In genomic region chr17:32121833-32122586, GRCm38 (mm10) we compare ENCODE assay signal across 13 mouse cellular contexts. TPM values are rescaled to one million over a fixed set of nuclear protein-coding genes. Genes with fewer than 3 reads are reported as not detected.
DNase-seq lines count a peak whose midpoint lies in the region; ATAC-seq and TF ChIP-seq lines count a peak whose summit lies in the region.
"Had no signal": no experiment of that assay in that cellular context is flagged by ENCODE, and none has a peak within 500 bp of the region (broad histone marks: within the 10 kb centered on the region; RNA-seq: fewer than 3 reads in every experiment).

No protein-coding gene starts in this region.

- peaks cover 27% of the 10 kb centered on the region for H3K4me1 ChIP-seq in lung, embryonic 15.5 days
- peaks cover 7% of the 10 kb centered on the region; the same call in 1 of the 2 replicates for H3K4me1 ChIP-seq in lung, postnatal 0 days (ENCODE audit: insufficient read depth, low read depth, low read length)
- H3K4me1 ChIP-seq in heart, embryonic 12.5 days (replicated peaks) = peaks cover 33% of the 10 kb centered on the region
- peaks cover 4% of the 10 kb centered on the region; the same call in 1 of the 2 replicates for H3K4me1 ChIP-seq in stomach, postnatal 0 days (replicated peaks; ENCODE audit: control insufficient read depth, insufficient read depth)

- H3K27me3 ChIP-seq in lung, embryonic 15.5 days = no peaks in the 10 kb centered on the region
- H3K27me3 ChIP-seq in lung, postnatal 0 days (replicated peaks; ENCODE audit: insufficient read depth, low read length) = no peaks in the 10 kb centered on the region
- 0 out of 2 replicates have a peak, but pooled peaks cover 2% of the 10 kb centered on the region for H3K27me3 ChIP-seq in heart, embryonic 12.5 days (replicated peaks)
- H3K27me3 ChIP-seq in stomach, postnatal 0 days (ENCODE audit: control insufficient read depth, insufficient read depth, low read length) = no peaks in the 10 kb centered on the region
- H3K27me3 ChIP-seq: midbrain, embryonic 15.5 days had no signal

- H3K9ac ChIP-seq in lung, embryonic 15.5 days = no peak overlapping the region
- no peak overlapping the region for H3K9ac ChIP-seq in lung, postnatal 0 days (replicated peaks; ENCODE audit: low read depth)
- H3K9ac ChIP-seq in heart, embryonic 12.5 days = peak overlapping the region; percentile 19; the same call in 1 of the 2 replicates
- H3K9ac ChIP-seq in stomach, postnatal 0 days (ENCODE audit: low read length) = no peak overlapping the region
- H3K9ac ChIP-seq: midbrain, embryonic 15.5 days had no signal

- peak; percentile 11 for DNase-seq in cerebellum, adult 11-12 months
- no peak for DNase-seq in cerebellum, adult 9-10 months
- DNase-seq in lung, postnatal 0 days (ENCODE audit: low spot score) = no peak
- DNase-seq in stomach, postnatal 0 days (ENCODE audit: low spot score) = peak; percentile 66
- DNase-seq in ovary, postnatal 10 days (ENCODE audit: low spot score) = no peak
- DNase-seq in embryo, embryonic 10 days (ENCODE audit: low spot score) = no peak
- DNase-seq: layer of hippocampus, adult 9-11 months; lung, adult 2 months; thymus, postnatal 36 days had no signal

- H3K36me3 ChIP-seq in lung, embryonic 15.5 days = peaks cover 36% of the 10 kb centered on the region
- no peaks in the 10 kb centered on the region for H3K36me3 ChIP-seq in lung, postnatal 0 days (ENCODE audit: insufficient read depth, low read length)
- H3K36me3 ChIP-seq in heart, embryonic 12.5 days = peaks cover 34% of the 10 kb centered on the region
- H3K36me3 ChIP-seq in stomach, postnatal 0 days (ENCODE audit: control insufficient read depth, insufficient read depth, low read length) = peaks cover 5% of the 10 kb centered on the region; the same call in 1 of the 2 replicates
- H3K36me3 ChIP-seq: midbrain, embryonic 15.5 days had no signal

- 0 out of 2 replicates have a peak, but pooled peaks have one; percentile 8 for ATAC-seq in lung, embryonic 15.5 days (ENCODE audit: borderline replicate concordance, extremely low read depth, low FRiP score, low TSS enrichment)
- no peak; the same call in 1 of the 2 replicates for ATAC-seq in lung, postnatal 0 days
- ATAC-seq in heart, embryonic 12.5 days (ENCODE audit: insufficient number of reproducible peaks, low FRiP score) = 0 out of 2 replicates have a peak, but pooled peaks have one; percentile 46
- ATAC-seq in stomach, postnatal 0 days (ENCODE audit: low FRiP score, low TSS enrichment) = peak; percentile 61
- ATAC-seq: hindbrain, postnatal 0 days; midbrain, embryonic 15.5 days had no signal

- no peak for TF ChIP-seq CTCF in lung, postnatal 0 days (IDR thresholded peaks at IDR 0.05)
- TF ChIP-seq CTCF in stomach, postnatal 0 days (IDR thresholded peaks at IDR 0.05; ENCODE audit: low read depth) = no peak

- H3K4me2 ChIP-seq in lung, embryonic 15.5 days = no peak overlapping the region
- H3K4me2 ChIP-seq in lung, postnatal 0 days (replicated peaks; ENCODE audit: low read depth, low read length) = no peak overlapping the region
- H3K4me2 ChIP-seq in heart, embryonic 12.5 days = no peak overlapping the region
- H3K4me2 ChIP-seq in stomach, postnatal 0 days (replicated peaks; ENCODE audit: low read depth) = no peak overlapping the region
- H3K4me2 ChIP-seq: midbrain, embryonic 15.5 days had no signal

- no peaks in the 10 kb centered on the region for H3K9me3 ChIP-seq in lung, embryonic 15.5 days
- no peaks in the 10 kb centered on the region for H3K9me3 ChIP-seq in lung, postnatal 0 days (ENCODE audit: low read length)
- H3K9me3 ChIP-seq in heart, embryonic 12.5 days (replicated peaks) = no peaks in the 10 kb centered on the region
- H3K9me3 ChIP-seq in stomach, postnatal 0 days (ENCODE audit: control insufficient read depth, low read length) = no peaks in the 10 kb centered on the region
- H3K9me3 ChIP-seq: midbrain, embryonic 15.5 days had no signal

- TF ChIP-seq EP300 in lung, postnatal 0 days (IDR thresholded peaks at IDR 0.05) = no peak
- TF ChIP-seq EP300 in stomach, postnatal 0 days (optimal IDR thresholded peaks at IDR 0.05) = no peak

- no peak overlapping the region for H3K4me3 ChIP-seq in lung, embryonic 15.5 days
- no peak overlapping the region for H3K4me3 ChIP-seq in lung, postnatal 0 days (ENCODE audit: low read depth, low read length)
- H3K4me3 ChIP-seq in heart, embryonic 12.5 days = no peak overlapping the region
- H3K4me3 ChIP-seq in stomach, postnatal 0 days (ENCODE audit: low read depth, low read length) = no peak overlapping the region
- H3K4me3 ChIP-seq: midbrain, embryonic 15.5 days had no signal

- H3K27ac ChIP-seq in lung, embryonic 15.5 days = no peak overlapping the region
- no peak overlapping the region for H3K27ac ChIP-seq in lung, postnatal 0 days (ENCODE audit: low read length)
- H3K27ac ChIP-seq in heart, embryonic 12.5 days (ENCODE audit: poor library complexity, severe bottlenecking) = no peak overlapping the region
- H3K27ac ChIP-seq in stomach, postnatal 0 days (replicated peaks) = 0 out of 2 replicates have a peak overlapping the region, but pooled peaks have one; percentile 18
- H3K27ac ChIP-seq: hindbrain, postnatal 0 days; midbrain, embryonic 15.5 days had no signal

- WGBS in lung, embryonic 15.5 days = 77% methylated on average over 19 of the region's 19 CpGs
- WGBS in lung, postnatal 0 days = 76% methylated on average over 18 of the region's 19 CpGs
- WGBS in heart, embryonic 12.5 days = 71% methylated on average over 19 of the region's 19 CpGs
- 72% methylated on average over 19 of the region's 19 CpGs for WGBS in stomach, postnatal 0 days

RNA-seq across cellular contexts. Expression of gene Notch3, which starts 44.6 kb away (rescaled TPM):
- 18.2 and 19.8 TPM in 2 replicates for polyA plus RNA-seq in lung, embryonic 15.5 days (2015; fragmentation: Nextera tagmentation; extraction: Ambion mirVana)
- polyA plus RNA-seq in lung, postnatal 0 days (2015; fragmentation: Nextera tagmentation; extraction: Ambion mirVana) = 8.3 and 9.7 TPM in 2 replicates
- polyA plus RNA-seq in heart, embryonic 12.5 days (2016; fragmentation: Nextera tagmentation; extraction: Ambion mirVana) = 8.0 and 10.6 TPM in 2 replicates
- polyA plus RNA-seq in stomach, postnatal 0 days (2015; fragmentation: Nextera tagmentation; extraction: Ambion mirVana) = 3.9 and 4.0 TPM in 2 replicates

Comparison
In these comparisons a context has a peak if more than half of its experiments do, and no peak if none do; other contexts are left out.
1. DNase-seq: peak in cerebellum, adult 11-12 months (single experiment) and stomach, postnatal 0 days (single experiment); none in cerebellum, adult 9-10 months (single experiment), lung, postnatal 0 days (single experiment), ovary, postnatal 10 days (single experiment) and embryo, embryonic 10 days (single experiment).